Mouse (Mus musculus) bone marrow macrophage, adult 2 months (primary cell): ENCODE results near the gene Spats2.

Experiments used
- CTCF ChIP-seq: IDR thresholded peaks from 2 replicates; pipeline ENCODE4 v1.5.1; 2012; ENCODE audit warnings: low read depth, mild to moderate bottlenecking, low read length, moderate library complexity
- POLR2A ChIP-seq: IDR thresholded peaks from 2 replicates; pipeline ENCODE4 v1.6.1; 2012; ENCODE audit warnings: mild to moderate bottlenecking, low read depth, low read length, borderline replicate concordance

DNA sequence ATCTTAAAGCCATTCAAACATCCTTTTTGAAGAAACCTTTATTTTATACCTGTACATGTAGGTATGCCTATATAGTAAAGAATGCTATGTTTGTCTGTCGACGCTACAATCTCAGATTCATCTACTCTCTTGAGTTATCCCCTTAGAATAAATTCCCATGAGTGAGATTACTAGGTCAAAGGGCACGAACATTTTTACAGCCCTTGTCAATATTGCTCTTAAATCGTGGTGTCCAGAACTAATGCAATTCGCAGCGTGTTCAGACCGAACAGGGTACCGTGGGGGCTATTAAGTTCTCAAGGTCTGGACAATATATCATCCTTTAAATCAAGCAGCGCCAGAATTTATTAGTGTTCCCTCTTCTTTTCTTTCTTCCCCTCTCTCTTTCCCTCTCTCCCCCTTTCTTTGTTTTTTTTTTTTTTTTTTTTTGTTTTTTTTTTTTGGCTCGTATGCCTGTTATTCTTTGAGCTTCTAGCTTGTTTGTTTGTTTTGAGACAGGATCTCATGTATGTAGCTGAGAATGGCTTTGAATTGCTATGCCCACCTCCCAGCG is 12.8 kb upstream of the Spats2 start:
- TF ChIP-seq POLR2A: no peak
- no peak for TF ChIP-seq CTCF
